Mouse (Mus musculus) layer of hippocampus, adult 18-20 months (tissue): ENCODE data around the gene Cnpy3. TPM values are rescaled to one million over a fixed set of nuclear protein-coding genes. Genes with fewer than 3 reads are reported as not detected.

Source experiments
- DNase-seq, 2 experiments: peaks; one replicate each; pipeline ENCODE4 v3.0.0; 2022; ENCODE audit warnings: low spot score in 2 of 2
- total RNA-seq, 2 experiments: library from RNA; stranded (reverse); gene quantifications; 2 replicates each; pipeline ENCODE4 v1.2.3; 2021

The Cnpy3 gene
- total RNA-seq, 2 experiments from 2014 or later = 66.6 to 71.8 TPM

DNA sequence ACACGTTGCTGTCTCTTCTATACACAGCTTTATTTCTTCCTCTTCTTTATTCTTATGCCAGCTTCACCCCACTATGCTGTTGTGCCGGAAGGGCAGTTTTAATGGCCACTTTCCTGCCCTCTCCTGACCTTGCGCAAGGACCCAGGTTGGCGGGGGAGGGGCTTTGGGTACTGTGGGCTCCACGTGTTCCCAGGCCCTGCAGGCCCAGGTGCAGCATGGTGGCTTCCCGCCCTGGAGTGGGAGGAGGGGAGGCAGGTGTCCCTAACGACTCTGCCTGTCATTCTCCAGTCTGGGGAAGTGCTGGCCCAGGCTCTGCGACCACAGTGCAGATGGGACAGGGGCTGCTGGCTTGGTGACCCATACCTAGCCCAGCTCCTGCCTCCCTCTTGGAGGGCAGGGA lies 15.9 kb upstream of the Cnpy3 start:
- no peak for DNase-seq

DNA sequence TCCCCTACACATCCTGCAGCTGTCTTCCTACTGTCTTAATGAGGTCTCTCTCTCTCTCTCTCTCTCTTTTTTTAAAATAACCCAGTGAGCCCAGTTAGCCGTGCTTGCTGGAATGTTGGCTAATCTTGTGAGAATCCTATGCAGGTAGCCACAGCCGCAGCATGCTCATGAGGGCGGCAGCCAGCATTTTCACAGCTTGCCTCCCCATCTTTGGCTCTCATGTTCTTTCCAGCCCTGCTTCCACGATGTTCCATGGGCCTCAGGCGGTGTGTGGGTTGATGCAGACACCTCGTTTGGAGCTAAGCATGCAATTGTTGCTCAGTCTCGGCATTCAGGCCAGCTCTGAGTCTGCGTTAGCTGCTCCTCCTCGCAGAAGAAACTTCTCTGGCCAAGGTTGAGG lies 12.9 kb upstream of the Cnpy3 start:
- DNase-seq = peak; percentile 48 to 67

DNA sequence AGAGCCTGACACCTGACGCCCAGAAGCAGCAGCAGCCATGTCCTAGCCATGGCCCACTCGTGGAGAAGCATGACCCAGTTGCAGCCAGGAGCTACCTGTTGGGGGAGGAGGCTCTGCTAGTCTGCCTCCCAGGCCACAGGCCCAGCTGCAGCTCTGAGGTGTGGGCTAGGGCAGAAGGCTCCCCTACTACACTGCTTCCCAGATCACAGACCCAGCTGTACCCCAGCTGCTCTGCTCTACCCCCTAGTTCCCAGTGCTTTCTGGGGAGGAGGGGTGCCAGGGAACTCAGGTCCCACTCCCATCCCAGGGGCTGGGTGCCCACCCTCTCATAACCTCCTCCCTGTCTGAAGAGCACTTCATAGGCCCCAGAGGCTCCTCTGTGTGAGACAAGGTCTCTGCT lies 11.5 kb upstream of the Cnpy3 start, which contains the start of gene Ptcra:
Gene Ptcra (minus strand): TSS at position 169 of the 400 bp plus-strand sequence.
- no peak for DNase-seq

DNA sequence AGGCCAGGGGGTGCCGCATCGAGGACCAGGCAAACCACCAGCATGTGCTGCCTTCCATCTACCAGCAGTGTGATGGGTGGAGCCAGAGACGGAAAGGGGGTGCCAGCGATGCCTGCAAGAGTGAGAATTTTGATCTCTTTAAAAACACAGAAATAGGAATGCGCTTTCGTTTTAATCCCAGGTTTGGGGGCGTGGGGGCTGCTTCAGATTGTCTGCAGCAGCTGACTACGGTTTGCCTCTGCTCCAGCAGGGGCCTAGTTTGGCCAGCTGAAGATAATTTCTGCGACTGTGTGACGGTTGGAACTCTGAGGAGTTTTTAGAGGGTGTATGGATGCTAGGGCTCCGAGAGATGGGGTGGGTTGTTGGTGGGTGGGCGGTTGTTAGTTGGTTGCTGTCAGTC lies 6.7 kb upstream of the Cnpy3 start:
- DNase-seq = no peak

DNA sequence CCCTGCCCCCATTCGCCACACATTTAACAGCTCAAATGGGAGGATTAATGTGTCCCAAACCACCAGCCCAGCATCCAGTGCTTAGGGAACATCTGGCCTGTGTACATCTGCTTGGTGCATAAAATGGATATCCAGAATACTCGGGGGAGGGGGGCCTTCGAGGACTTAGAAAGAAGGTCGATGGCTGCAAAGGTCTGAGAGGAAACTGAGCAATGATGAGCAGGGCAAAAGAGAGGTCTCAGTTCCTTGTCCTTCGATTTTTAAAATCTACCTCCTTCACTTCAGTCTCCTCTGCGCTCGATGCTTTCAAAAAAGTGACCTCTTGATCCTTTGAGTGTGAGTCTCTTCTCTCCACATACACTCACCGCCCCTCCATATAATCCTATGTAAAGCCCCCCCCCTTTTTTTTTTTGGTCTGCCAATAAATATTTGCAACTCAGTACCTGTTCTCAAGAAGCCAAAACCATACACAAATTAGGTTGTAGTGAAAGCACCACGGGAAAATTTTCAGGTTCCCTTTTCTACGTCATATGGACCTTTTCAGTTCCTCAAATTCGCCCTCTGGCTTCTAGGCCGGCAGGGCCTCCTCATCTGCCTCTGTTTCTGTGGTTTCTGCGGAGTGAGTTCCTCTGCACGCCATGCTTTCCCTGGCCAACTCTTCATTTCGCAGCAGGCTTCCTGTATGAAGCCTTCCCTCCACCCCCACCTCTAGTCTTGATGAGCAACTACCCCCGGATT lies 789 bp downstream of the Cnpy3 start:
- no peak for DNase-seq

DNA sequence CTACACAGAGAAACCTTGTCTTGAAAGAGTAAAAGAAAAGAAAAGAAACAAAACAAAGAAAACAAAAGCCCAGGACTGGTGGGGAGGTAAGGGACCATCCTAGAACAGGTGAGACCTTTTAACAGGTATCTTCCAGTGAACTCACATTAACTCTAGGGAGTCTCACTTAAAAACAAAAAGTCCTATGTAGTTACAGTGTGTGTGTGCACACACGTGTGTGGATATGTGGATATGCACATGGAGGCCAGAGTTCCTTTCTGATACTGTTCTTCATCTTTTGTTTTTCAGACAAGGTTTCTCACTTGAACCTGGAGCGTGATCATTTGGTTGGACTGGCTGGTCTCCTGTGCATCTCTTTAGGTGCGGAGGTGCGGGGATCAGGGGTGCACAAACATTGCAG lies 1.4 kb downstream of the Cnpy3 start:
- DNase-seq = no peak

DNA sequence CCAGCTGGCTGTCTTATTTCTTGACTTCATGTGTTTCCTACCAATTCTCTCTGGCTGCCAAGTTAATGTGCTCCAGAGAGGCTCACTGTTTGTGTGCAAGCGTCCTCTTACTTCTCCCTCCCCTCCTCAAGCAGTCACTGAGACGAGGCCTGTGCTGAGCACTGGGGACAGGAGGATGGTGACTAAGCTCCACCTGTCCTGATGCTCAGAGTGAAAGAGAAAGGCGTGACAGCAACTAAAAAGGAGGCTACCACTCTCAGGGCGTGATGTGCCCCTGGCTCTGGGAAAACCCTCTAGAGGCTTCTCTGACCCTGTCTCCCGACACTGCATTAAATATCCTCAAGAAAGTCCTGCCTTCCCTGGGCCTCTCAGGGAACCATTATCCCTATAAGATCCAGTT lies 2.7 kb downstream of the Cnpy3 start:
- no peak for DNase-seq

DNA sequence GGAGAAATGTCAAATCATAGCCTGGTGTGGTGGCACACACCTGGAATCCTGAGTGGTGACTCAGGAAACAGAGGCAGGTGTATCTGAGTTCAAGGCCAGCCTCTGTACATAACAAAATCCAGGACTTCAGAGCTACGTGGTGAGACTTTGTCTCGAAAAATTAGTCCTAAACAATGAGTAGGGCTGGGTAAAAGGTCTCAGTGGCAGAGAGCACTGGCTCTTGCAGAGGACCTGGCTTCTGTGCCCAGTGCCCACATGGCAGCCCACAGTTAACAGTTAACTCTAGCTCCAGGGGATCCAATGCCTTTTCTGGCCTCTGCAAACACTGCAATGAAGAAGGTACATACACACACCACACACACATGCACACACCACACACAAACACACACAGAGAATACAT lies 4.2 kb downstream of the Cnpy3 start:
- no peak for DNase-seq

DNA sequence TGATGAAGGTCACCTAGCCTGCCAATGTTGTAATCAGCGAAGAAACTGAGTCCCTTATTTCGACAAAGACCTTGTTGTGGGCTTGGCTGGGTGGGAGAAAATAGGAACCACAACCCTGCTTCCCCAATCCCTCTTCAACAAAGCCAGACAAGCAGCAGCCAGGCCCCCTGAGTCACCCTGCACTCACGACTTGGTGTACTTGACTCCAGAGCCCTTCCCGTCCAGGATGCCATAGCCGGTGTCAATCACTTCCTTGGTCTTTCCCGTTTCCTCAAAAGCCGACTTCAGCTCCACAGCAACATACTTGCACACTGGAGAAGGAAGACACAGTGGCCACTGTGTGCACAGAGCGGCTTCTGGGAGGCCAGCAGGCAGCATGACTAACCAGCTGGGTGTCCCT lies 4.8 kb downstream of the Cnpy3 start:
- DNase-seq = no peak

DNA sequence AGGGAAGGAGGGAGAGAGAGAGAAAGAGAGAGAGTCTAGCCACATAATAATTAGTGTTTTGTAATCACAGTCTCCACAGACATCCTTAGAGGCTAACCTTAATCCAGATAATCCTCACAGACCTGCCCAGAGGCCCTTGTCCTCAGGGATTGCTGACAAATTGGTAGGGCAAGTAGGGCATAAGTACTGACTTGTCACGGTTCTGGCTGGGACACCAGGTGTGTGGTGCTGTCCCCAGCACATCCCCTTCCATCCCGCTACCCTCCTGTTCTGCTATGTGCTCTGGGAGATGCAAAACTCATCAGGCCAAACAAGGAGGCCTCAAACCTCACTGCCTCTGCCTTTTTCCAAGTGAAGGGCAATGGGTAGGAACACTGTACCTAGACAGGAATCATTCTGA lies 6.5 kb downstream of the Cnpy3 start:
- no peak for DNase-seq

DNA sequence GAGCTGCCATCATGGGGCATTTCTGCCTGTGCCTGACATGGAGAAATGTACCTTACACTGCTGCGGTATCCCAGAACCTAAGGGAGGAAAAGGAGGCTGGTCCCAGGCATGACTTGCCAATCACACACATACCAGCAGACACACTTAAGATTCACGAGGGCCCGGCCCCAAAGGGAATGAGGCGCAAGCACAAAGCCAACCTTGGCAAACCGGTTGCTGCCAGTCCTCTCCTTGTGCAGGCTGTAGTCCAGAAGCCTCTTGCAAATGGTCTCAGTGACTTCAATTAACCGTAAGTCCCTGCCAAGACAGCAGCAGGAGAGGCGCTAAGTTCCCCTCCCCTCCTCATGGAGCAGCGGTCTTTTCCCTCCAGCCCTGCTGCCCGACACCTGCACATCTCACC lies 9.0 kb downstream of the Cnpy3 start:
- DNase-seq = no peak

DNA sequence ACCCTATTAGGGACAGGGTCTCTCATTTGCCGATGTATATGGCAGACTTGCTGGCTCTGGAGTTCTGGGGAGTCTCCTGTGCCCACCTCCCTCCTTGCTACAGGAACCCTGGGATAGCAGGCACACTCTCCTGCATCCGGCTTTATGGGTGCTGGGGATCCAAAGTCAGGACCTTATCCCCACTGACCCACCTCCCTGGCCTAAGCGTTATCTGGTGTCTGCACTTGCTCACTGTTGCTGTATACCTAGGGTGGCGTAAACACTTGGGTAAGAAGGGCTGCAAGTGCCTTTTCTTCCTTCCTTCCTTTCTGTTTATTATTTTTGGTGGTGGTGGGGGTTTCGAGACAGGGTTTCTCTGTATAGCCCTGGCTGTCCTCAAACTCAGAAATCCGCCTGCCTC lies 10.7 kb downstream of the Cnpy3 start:
- no peak for DNase-seq

DNA sequence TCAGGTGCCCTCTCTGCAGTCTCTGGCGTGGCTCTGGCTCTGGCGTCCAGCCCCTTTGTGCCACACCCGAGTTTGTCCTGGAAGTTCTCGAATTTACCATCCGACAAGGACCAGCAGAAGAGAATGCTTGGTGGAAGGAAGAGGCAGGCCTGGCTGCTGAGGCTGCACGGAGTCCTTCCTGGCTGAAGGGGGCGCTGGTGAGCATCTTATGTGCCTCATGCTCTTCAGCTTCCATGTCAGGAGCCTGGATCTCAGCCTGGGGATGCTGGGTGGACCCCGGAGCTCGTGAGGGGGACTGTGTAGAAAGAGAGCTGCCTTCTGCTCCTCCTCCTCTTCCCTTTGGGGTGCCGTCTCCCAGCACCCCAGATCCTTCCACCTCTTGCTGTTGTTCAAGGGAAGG lies 15.9 kb downstream of the Cnpy3 start:
- DNase-seq = peak in 1 of 2 experiments; percentile 32

DNA sequence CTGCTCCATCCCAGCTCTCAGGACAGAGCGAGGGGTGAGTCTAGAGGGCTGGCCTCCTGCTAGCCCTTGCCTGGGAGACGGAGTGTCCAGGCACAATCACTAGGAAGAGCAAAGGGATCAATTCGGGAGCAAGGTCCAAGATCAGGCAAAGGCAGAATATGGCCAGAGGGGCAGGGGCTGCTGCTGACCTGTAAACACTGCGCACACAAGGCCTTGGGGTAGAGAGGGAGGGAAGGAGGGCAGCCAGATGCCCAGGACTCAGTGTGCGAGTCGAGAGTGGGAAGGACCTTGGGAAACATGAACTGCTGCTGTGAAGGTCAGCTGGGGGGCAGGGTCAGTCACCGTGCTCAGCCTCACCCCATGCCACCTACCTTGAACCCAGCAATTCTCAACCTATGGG lies 16.7 kb downstream of the Cnpy3 start:
- DNase-seq = no peak

DNA sequence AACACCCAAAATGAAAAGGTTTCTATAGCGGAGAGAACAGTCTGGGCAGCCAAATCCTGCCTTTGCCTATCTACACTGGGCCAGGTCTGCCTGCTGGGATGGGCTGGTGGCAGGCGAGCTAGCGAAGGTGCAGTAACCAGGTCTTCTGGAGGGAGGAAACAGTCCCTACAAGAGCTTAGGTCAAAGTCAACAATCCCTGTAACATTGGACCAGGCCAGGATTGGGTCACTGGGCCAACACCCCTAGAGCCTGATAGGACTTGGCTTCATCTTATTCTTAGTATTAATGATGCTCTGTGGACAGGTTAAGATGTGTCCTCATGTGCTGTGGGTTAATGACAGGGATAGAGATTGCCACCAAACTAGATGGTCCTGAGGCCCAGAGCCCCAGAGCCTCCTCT lies 18.0 kb downstream of the Cnpy3 start:
- DNase-seq = no peak

DNA sequence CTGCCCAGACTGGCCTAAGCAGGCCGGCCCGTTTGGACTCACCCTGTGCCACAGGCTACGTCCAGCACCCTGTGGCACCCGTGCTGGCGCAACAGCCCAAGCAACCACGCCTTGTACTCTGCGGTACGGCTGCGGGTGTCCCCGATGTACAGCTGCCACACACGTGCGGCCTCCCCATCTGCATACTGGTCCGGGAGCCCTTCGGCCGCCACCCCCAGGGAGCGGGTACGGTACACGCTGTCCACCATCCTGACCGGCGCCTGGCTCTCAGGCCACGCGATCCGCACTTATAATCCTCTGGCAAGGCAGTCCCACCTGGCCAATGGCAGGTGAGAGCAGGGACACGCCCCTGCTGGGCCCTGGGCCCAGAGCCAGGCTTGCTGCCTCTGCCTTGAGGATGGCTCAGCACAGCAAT lies 23.1 kb downstream of the Cnpy3 start, which contains the start of gene Gnmt:
Gene Gnmt (minus strand): TSS at position 265 of the 415 bp plus-strand sequence.
- DNase-seq = no peak

DNA sequence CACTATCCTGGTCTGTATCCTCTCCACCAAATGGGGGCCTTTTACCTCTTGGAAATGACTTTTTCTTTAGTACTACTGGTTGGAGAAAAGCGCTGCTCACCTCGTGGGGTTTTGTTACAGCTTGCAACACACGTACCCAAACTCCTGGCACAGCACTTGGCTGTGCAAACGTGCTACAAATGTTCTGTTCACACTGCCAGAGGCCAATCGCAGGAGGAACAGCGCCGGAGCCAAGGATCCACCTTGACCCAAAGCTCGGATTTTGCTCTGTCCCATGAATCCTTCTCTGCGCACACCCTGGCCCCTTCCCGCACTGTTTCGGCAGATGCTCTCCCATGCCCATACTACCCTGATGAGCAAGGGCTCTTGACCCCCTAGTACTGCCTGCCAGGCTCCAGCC lies 23.5 kb downstream of the Cnpy3 start:
- no peak for DNase-seq

DNA sequence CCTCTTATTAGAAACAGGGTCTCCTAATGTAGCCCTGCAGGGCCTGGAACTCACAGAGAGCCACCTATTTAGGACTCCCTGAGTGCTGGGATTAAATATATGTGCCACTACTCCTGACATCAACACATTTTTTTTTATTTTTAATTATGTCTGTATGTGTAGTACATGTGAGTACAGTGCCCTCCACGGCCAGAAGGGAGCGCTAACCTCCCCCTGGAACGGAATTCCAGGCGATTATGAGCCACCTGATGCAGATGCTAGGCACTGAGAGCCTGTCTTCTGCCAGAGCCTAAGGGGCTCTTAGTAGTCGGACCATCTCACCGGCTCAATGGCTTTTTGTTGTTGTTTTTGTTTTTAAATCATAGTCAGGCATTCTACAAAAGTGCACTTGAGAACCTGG lies 24.0 kb downstream of the Cnpy3 start:
- no peak for DNase-seq

DNA sequence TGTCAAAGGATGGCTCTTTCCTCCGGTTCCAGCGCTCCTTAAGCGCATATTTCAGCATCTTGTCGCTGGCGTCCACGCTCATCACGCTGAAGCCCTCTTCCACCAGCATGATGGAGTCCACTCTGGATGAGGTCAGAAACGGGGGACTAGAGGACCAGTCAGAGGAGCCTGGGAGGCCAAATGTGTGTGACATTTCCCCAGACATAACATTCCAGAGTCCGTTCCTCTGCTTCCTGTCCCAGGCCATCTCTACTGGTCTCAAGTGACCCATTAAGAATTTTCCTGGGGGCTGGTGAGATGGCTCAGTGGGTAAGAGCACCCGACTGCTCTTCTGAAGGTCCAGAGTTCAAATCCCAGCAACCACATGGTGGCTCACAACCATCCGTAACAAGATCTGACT lies 24.7 kb downstream of the Cnpy3 start:
- no peak for DNase-seq

DNA sequence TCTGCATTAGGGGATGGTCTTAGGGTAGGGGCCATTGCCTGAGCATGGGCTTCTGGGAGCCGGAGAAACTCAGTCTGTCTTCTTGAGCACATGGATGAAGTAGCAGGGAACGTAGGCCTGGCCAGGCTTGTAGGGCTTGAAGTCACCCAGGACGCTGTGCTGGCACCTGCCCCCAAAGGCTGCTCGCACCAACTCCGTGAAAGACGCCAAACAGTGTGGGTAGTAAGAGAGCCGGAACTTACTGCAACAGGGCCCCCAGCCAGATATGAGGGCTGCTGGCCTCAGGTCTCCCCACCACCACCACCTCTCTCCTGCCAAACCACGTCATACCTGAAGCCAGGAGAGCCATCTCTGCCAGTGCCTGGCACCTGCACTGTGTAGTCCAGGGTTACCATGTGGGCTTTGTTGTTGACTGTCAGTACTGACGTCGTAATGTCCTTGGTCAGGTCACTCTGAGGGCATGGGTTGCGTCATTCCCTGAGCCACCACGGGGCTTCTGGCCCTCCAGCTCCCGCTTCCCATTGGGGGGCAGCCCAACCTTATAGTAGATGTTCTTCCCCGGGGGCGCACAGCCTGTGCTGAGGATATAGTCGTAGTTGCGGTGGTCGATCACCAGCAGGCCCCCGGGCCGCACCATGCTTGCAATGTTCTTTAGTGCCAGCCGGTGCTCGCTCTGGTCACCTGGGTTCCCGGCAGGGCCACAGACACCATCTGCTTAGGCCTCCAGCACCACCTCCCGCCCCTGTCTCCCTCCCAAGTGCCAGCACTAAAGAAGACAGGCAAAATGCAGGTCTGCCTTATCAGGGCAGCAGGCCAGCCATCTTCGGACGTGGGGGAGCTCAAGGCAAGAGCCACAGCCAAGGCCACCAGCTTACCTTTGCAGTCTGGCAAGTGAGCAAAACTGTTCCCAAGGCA lies 26.0 kb downstream of the Cnpy3 start:
- DNase-seq = no peak

DNA sequence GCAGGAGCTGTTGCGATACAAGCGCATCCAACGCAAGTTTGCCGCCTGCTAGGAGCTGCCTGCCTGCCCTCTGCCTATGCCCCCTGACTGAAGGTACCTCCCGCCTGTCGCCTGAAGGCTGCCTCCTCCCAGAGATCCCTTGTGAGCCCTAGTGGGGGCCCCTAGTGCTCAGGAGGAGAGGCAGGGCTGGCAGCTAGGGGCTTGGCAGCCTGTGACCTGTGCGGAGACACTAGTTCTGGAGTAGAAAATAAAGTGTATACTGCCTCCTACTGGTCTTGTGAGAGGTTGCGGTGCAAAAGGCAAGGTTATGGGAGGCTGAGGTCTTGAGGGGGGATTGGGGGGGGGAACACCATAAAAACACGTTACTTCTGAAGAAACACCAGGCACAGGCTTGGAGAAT lies 26.7 kb downstream of the Cnpy3 start:
- DNase-seq = no peak

DNA sequence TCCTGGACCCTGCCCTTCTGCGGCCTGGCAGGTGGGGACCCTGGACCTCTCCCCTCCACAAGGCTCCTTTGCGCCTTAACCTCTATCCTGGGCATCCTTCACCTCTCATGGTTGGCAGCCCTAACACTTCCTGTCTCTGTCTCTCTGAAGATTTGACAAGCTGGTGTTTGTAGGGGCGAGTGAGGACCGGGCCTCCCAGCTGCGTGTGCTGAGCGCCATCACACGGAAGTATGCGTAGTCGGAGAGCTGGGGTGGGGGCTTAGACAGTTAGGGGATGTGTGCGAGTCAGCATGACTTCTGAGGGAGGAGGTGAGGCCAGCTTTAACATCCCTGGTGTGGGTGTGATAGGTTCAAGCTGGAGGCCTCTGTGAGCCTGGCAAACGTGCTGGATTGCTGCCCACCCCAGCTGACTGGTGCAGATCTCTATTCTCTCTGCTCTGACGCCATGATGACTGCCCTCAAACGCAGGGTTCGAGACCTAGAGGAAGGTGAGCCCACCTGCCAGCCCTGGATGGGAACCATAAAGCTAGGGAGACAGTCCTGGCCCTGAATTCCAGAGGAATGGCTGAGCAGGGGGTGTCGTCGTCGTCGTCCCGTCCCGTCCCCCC lies 27.4 kb downstream of the Cnpy3 start:
- DNase-seq = no peak
